Mouse (Mus musculus): ENCODE results near the gene Met.

DNA sequence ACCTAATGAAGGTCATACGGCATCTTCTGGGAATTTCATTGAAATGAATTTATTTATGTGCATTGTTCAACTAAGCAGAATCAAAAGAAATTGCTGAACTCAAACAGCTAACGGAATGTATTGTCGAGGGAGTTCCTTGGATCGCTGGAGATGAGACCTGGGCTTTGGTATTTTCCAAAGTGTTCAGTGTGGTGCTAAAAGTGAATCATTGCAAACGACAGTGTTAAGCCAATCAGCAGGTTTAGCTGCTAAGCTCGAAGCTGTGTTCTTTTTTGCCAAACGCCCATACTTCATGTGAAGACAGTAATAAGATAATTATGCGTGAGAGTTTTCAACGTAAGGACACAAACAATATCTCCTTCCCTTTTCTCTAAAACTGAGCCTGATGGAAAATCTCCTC lies 82.7 kb downstream of the Met start:
- TF ChIP-seq CTCF (IDR thresholded peaks at IDR 0.05; ENCODE audit: low read depth, low read length) (no peak), POLR2A (IDR thresholded peaks at IDR 0.05; ENCODE audit: insufficient read depth, low read length) (no peak)

All from ES-Bruce4 (cell line).